In genomic region chr12:70267314-70267713, GRCm38 (mm10) we compare ENCODE assay signal across 24 mouse cellular contexts. TPM values are rescaled to one million over a fixed set of nuclear protein-coding genes. Genes with fewer than 3 reads are reported as not detected.
DNase-seq lines count a peak whose midpoint lies in the region; ATAC-seq lines count a peak whose summit lies in the region.
"Had no signal": no experiment of that assay in that cellular context is flagged by ENCODE, and none has a peak within 500 bp of the region (broad histone marks: within the 10 kb centered on the region; RNA-seq: fewer than 3 reads in every experiment).

No protein-coding gene starts in this region.

- no peaks in the 10 kb centered on the region for H3K36me3 ChIP-seq in heart, embryonic 12.5 days
- no peaks in the 10 kb centered on the region for H3K36me3 ChIP-seq in embryonic facial prominence, embryonic 10.5 days (replicated peaks)
- H3K36me3 ChIP-seq in intestine, embryonic 16.5 days (ENCODE audit: control insufficient read depth, insufficient read depth, low read length): no peaks in the 10 kb centered on the region
- H3K36me3 ChIP-seq: limb, embryonic 12.5 days; lung, embryonic 15.5 days; stomach, embryonic 15.5 days had no signal

- WGBS in heart, embryonic 12.5 days: 76% methylated on average over 9 of the region's 9 CpGs
- 86% methylated on average over 9 of the region's 9 CpGs for WGBS in embryonic facial prominence, embryonic 10.5 days
- 86% methylated on average over 9 of the region's 9 CpGs for WGBS in intestine, embryonic 16.5 days

- H3K9ac ChIP-seq in heart, embryonic 12.5 days: no peak overlapping the region
- no peak overlapping the region for H3K9ac ChIP-seq in intestine, embryonic 16.5 days (ENCODE audit: low read depth, low read length)
- H3K9ac ChIP-seq: forebrain, embryonic 12.5 days; limb, embryonic 12.5 days; liver, embryonic 14.5 days; lung, embryonic 15.5 days; midbrain, embryonic 13.5 days; neural tube, embryonic 13.5 days; stomach, embryonic 15.5 days had no signal

- ATAC-seq in heart, embryonic 12.5 days (ENCODE audit: insufficient number of reproducible peaks, low FRiP score): no peak
- ATAC-seq in hematopoietic stem cell, adult 5-6 weeks (replicated peaks in 1 of 2; ENCODE audit: insufficient read depth in 1 of 2, low FRiP score in 2 of 2, low TSS enrichment in 1 of 2, low read depth in 1 of 2, poor library complexity in 2 of 2, severe bottlenecking in 2 of 2): peak; percentile 19 to 30; a peak in 2 of 4 replicates
- ATAC-seq in intestine, embryonic 16.5 days: no peak
- ATAC-seq: midbrain, embryonic 13.5 days; Patski had no signal

- peaks cover 17% of the 10 kb centered on the region for H3K4me1 ChIP-seq in heart, embryonic 12.5 days (replicated peaks)
- H3K4me1 ChIP-seq in embryonic facial prominence, embryonic 10.5 days: peaks cover 35% of the 10 kb centered on the region
- no peaks in the 10 kb centered on the region for H3K4me1 ChIP-seq in intestine, embryonic 16.5 days (ENCODE audit: control insufficient read depth, insufficient read depth, low read length)
- H3K4me1 ChIP-seq: forebrain, embryonic 12.5 days; lung, embryonic 15.5 days; midbrain, embryonic 13.5 days; stomach, embryonic 15.5 days had no signal

- H3K4me2 ChIP-seq in heart, embryonic 12.5 days: no peak overlapping the region
- no peak overlapping the region for H3K4me2 ChIP-seq in intestine, embryonic 16.5 days (ENCODE audit: low read depth, low read length)
- H3K4me2 ChIP-seq: forebrain, embryonic 12.5 days; limb, embryonic 12.5 days; lung, embryonic 15.5 days; midbrain, embryonic 13.5 days; neural tube, embryonic 13.5 days; stomach, embryonic 15.5 days had no signal

- intact Hi-C loops in heart, postnatal 36 days (cut with DNase I): no loop called here

- H3K27me3 ChIP-seq in heart, embryonic 12.5 days (replicated peaks): no peaks in the 10 kb centered on the region
- H3K27me3 ChIP-seq in embryonic facial prominence, embryonic 10.5 days (replicated peaks; ENCODE audit: low read depth, poor library complexity, severe bottlenecking): 0 out of 2 replicates have a peak, but pooled peaks cover 6% of the 10 kb centered on the region
- no peaks in the 10 kb centered on the region for H3K27me3 ChIP-seq in intestine, embryonic 16.5 days (replicated peaks; ENCODE audit: control insufficient read depth, insufficient read depth, low read length)
- H3K27me3 ChIP-seq: forebrain, embryonic 12.5 days; lung, embryonic 15.5 days; midbrain, embryonic 13.5 days; neural tube, embryonic 13.5 days; stomach, embryonic 15.5 days had no signal

- no peak for DNase-seq in heart, postnatal 36 days
- DNase-seq in B cell, adult 2 months: peak; percentile 2 to 6
- DNase-seq in embryonic facial prominence, embryonic 10.5 days (ENCODE audit: low spot score): no peak
- no peak for DNase-seq in cerebellum, adult 8-10 months
- DNase-seq in layer of hippocampus, adult 8-10 months (ENCODE audit: low spot score in 2 of 2): no peak
- DNase-seq: adrenal gland, adult 8-10 months; cerebellum, postnatal 14 days; gastrocnemius, postnatal 10 days; kidney, adult 2 months; kidney, postnatal 10 days; thymus, adult 18-20 months had no signal

- no peak overlapping the region for H3K4me3 ChIP-seq in heart, embryonic 12.5 days
- H3K4me3 ChIP-seq in embryonic facial prominence, embryonic 10.5 days: no peak overlapping the region
- H3K4me3 ChIP-seq in intestine, embryonic 16.5 days (ENCODE audit: low read length): no peak overlapping the region
- H3K4me3 ChIP-seq: forebrain, embryonic 12.5 days; hindbrain, embryonic 10.5 days; limb, embryonic 12.5 days; lung, embryonic 15.5 days; midbrain, embryonic 13.5 days; neural tube, embryonic 13.5 days; stomach, embryonic 15.5 days had no signal

- peak overlapping the region; percentile 76; the same call in 1 of the 2 replicates for H3K27ac ChIP-seq in heart, embryonic 12.5 days (ENCODE audit: poor library complexity, severe bottlenecking)
- peak overlapping the region; percentile 44 for H3K27ac ChIP-seq in embryonic facial prominence, embryonic 10.5 days (replicated peaks)
- H3K27ac ChIP-seq in intestine, embryonic 16.5 days (ENCODE audit: low read length): no peak overlapping the region
- H3K27ac ChIP-seq: forebrain, embryonic 12.5 days; limb, embryonic 12.5 days; liver, embryonic 14.5 days; lung, embryonic 15.5 days; macrophage; midbrain, embryonic 13.5 days; neural tube, embryonic 13.5 days; stomach, embryonic 15.5 days had no signal

- H3K9me3 ChIP-seq in heart, embryonic 12.5 days (replicated peaks): no peaks in the 10 kb centered on the region
- H3K9me3 ChIP-seq in embryonic facial prominence, embryonic 10.5 days: no peaks in the 10 kb centered on the region
- H3K9me3 ChIP-seq in intestine, embryonic 16.5 days (ENCODE audit: control insufficient read depth, low read length): no peaks in the 10 kb centered on the region
- H3K9me3 ChIP-seq: forebrain, embryonic 12.5 days; hindbrain, embryonic 10.5 days; limb, embryonic 12.5 days; lung, embryonic 15.5 days; midbrain, embryonic 13.5 days; neural tube, embryonic 13.5 days; stomach, embryonic 15.5 days had no signal

RNA-seq across cellular contexts. Expression of gene Pygl, which starts 36.0 kb away (rescaled TPM):
- 36.5 and 37.1 TPM in 2 replicates for polyA plus RNA-seq in heart, embryonic 12.5 days (2016; fragmentation: Nextera tagmentation; extraction: Ambion mirVana)
- total RNA-seq in heart, postnatal 36 days (2021): 1 to 10 TPM; 4.1 to 7.1 TPM
- 8.4 and 8.6 TPM in 2 replicates for polyA plus RNA-seq in embryonic facial prominence, embryonic 10.5 days (2016; fragmentation: Nextera tagmentation; extraction: Ambion mirVana)
- 77.9 and 124 TPM in 2 replicates for total RNA-seq in hematopoietic stem cell, adult 5-6 weeks (2017)
- polyA plus RNA-seq in intestine, embryonic 16.5 days (2015; fragmentation: Nextera tagmentation; extraction: Ambion mirVana): 24.3 and 27.6 TPM in 2 replicates
- 1 to 10 TPM; 3.9 to 7.0 (median 4.8) TPM for total RNA-seq in layer of hippocampus, adult 8-10 months (2022)

Comparison
In these comparisons a context has a peak if more than half of its experiments do, and no peak if none do; other contexts are left out.
1. ATAC-seq: peak in hematopoietic stem cell, adult 5-6 weeks (2 of 2); none in heart, embryonic 12.5 days (single experiment) and intestine, embryonic 16.5 days (single experiment).
2. DNase-seq: peak in B cell, adult 2 months (2 of 2); none in heart, postnatal 36 days (0 of 2), embryonic facial prominence, embryonic 10.5 days (single experiment), cerebellum, adult 8-10 months (single experiment) and layer of hippocampus, adult 8-10 months (0 of 2).